Mouse (Mus musculus): ENCODE data around the gene 4933428G20Rik.

The 4933428G20Rik gene

GRCm38 (mm10) chr11:97508198-97508597 is 8.1 kb upstream of the 4933428G20Rik start:
- DNase-seq (ENCODE audit: extremely low read depth, low read depth), result no peak

- DNase-seq (ENCODE audit: extremely low read depth, low read depth), result no peak
These were observed 6.2 kb upstream of the 4933428G20Rik start for GRCm38 (mm10) chr11:97506331-97506730.

GRCm38 (mm10) chr11:97505784-97506183 is 5.6 kb upstream of the 4933428G20Rik start:
- DNase-seq (ENCODE audit: extremely low read depth, low read depth), result no peak

GRCm38 (mm10) chr11:97502846-97503245 is 2.7 kb upstream of the 4933428G20Rik start:
- DNase-seq (ENCODE audit: extremely low read depth, low read depth), result no peak

GRCm38 (mm10) chr11:97502383-97502782 is 2.2 kb upstream of the 4933428G20Rik start:
- no peak for DNase-seq (ENCODE audit: extremely low read depth, low read depth)

- no peak for DNase-seq (ENCODE audit: extremely low read depth, low read depth)
These were observed 744 bp upstream of the 4933428G20Rik start for GRCm38 (mm10) chr11:97500720-97501448.

- no peak for DNase-seq (ENCODE audit: extremely low read depth, low read depth)
These were observed 2.6 kb downstream of the 4933428G20Rik start for GRCm38 (mm10) chr11:97497543-97497942.

- DNase-seq (ENCODE audit: extremely low read depth, low read depth), result no peak
These were observed 7.3 kb downstream of the 4933428G20Rik start for GRCm38 (mm10) chr11:97492836-97493235.

- DNase-seq (ENCODE audit: extremely low read depth, low read depth), result no peak
These were observed 8.5 kb downstream of the 4933428G20Rik start for GRCm38 (mm10) chr11:97491640-97492039.

- peak; percentile 16 for DNase-seq (ENCODE audit: extremely low read depth, low read depth)
These were observed 10.4 kb downstream of the 4933428G20Rik start for GRCm38 (mm10) chr11:97489589-97490324.

GRCm38 (mm10) chr11:97487656-97488055 is 12.5 kb downstream of the 4933428G20Rik start:
- no peak for DNase-seq (ENCODE audit: extremely low read depth, low read depth)

- DNase-seq (ENCODE audit: extremely low read depth, low read depth), result no peak
These were observed 14.5 kb downstream of the 4933428G20Rik start for GRCm38 (mm10) chr11:97485661-97486060.

GRCm38 (mm10) chr11:97479824-97480223 is 20.3 kb downstream of the 4933428G20Rik start:
- no peak for DNase-seq (ENCODE audit: extremely low read depth, low read depth)

- DNase-seq (ENCODE audit: extremely low read depth, low read depth), result peak; percentile 24
These were observed 21.1 kb downstream of the 4933428G20Rik start for GRCm38 (mm10) chr11:97479085-97479484.

- DNase-seq (ENCODE audit: extremely low read depth, low read depth), result no peak
These were observed 21.8 kb downstream of the 4933428G20Rik start for GRCm38 (mm10) chr11:97478345-97478744.

GRCm38 (mm10) chr11:97477431-97477830 is 22.7 kb downstream of the 4933428G20Rik start:
- DNase-seq (ENCODE audit: extremely low read depth, low read depth), result no peak

GRCm38 (mm10) chr11:97476334-97477095 is 23.6 kb downstream of the 4933428G20Rik start:
- peak; percentile 55 for DNase-seq (ENCODE audit: extremely low read depth, low read depth)

- DNase-seq (ENCODE audit: extremely low read depth, low read depth), result no peak
These were observed 28.9 kb downstream of the 4933428G20Rik start for GRCm38 (mm10) chr11:97471276-97471675.

GRCm38 (mm10) chr11:97469828-97470227 is 30.3 kb downstream of the 4933428G20Rik start:
- DNase-seq (ENCODE audit: extremely low read depth, low read depth), result no peak

GRCm38 (mm10) chr11:97468639-97469287 is 31.4 kb downstream of the 4933428G20Rik start:
- peak; percentile 54 for DNase-seq (ENCODE audit: extremely low read depth, low read depth)

GRCm38 (mm10) chr11:97466444-97467160 is 33.5 kb downstream of the 4933428G20Rik start:
- DNase-seq (ENCODE audit: extremely low read depth, low read depth), result no peak
